Mouse (Mus musculus) ovary, postnatal 36 days (tissue): ENCODE results near the gene Tas2r118.

Experiments
- DNase-seq: peaks from one replicate; pipeline ENCODE4 v3.0.0; 2022; ENCODE audit warnings: low spot score, mixed read lengths

Gene Tas2r118

DNA sequence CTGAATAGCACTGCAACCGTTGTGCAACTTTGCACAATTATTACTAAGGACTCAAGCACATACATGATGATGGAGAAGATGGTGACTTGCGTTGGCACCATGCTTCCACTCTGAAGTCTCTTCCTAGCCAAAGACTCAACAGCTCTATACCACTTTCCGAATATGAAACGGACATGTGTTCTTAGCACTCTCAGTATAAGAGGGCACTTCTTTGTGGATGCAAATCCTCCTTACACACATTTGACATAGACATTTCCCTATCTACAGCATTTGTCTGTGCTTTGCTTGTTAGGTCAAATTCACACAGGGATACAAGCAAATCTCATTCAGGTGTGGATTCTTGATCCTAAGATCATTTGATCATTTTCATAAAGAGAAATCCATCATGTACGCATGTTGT lies at the start of gene Tas2r118:
Tas2r118 (minus strand) TSS at position 101 of the 400 bp plus-strand sequence.
- no peak for DNase-seq

DNA sequence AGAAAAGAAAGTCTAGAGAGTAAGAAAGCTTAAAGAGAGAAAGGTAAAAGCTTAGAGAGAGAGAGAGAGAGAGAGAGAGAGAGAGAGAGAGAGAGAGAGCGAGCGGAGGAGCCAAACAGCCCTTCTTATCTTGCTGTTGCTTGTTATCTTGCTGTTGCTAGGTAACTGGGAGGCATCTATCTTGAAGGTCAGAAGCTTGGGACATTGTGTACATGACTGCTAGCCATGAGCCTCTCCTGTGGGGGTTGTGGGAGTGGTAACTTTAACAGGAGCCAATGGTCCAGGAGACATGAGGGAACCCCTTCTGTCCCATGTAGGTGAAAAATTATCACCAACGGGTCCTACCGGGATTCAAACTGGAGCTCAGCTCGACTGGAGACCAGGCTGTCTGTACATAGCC lies 48.5 kb upstream of the Tas2r118 start:
- DNase-seq, result no peak

DNA sequence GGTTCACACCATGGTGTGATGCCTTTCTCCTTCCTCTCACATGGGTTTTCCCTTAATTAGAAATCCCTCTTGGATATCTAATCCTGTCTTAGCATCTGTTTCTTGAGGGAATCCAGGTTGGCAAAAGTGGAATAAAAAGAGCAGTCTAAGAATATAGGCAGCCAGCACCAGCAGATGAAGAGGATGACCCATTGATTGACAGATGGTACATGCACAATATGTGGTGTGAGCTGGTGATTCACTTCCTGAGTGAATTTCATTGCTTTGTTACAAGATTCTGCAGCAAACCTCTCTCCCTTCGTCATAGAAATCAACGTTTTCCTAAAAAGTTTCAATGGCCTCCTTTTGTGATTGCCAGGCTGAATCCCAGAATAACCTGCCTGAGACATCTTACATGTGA lies 23.4 kb upstream of the Tas2r118 start:
- no peak for DNase-seq

- no peak for DNase-seq
Observed at GRCm38 (mm10) chr6:23990687-23991387, 21.0 kb upstream of the Tas2r118 start.

GRCm38 (mm10) chr6:23986293-23986692 lies 16.4 kb upstream of the Tas2r118 start:
- DNase-seq, result no peak

DNA sequence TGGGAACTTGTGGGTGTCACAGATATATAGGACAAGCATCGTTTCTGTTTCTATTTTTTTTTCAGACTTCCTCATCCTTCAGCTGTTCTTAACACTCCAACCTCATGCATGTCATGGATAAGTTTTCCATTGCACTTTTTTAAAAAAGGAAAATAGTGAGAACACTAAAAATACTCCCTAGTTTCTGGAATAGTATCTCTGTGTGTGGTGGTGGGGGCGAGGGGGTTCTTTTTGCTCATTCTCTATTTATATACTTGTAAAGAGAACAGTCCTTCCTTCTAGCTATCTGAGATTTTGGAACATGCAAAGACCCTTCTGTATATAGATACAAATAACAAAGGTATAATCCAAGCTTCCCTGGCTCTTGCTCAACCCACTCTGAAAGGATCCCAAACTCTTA lies 2.9 kb downstream of the Tas2r118 start:
- no peak for DNase-seq

- no peak for DNase-seq
Observed at GRCm38 (mm10) chr6:23965925-23966324, 3.9 kb downstream of the Tas2r118 start.

- no peak for DNase-seq
Observed at GRCm38 (mm10) chr6:23963741-23964140, 6.1 kb downstream of the Tas2r118 start.

- DNase-seq, result no peak
Observed at GRCm38 (mm10) chr6:23940776-23941175, 29.1 kb downstream of the Tas2r118 start.

DNA sequence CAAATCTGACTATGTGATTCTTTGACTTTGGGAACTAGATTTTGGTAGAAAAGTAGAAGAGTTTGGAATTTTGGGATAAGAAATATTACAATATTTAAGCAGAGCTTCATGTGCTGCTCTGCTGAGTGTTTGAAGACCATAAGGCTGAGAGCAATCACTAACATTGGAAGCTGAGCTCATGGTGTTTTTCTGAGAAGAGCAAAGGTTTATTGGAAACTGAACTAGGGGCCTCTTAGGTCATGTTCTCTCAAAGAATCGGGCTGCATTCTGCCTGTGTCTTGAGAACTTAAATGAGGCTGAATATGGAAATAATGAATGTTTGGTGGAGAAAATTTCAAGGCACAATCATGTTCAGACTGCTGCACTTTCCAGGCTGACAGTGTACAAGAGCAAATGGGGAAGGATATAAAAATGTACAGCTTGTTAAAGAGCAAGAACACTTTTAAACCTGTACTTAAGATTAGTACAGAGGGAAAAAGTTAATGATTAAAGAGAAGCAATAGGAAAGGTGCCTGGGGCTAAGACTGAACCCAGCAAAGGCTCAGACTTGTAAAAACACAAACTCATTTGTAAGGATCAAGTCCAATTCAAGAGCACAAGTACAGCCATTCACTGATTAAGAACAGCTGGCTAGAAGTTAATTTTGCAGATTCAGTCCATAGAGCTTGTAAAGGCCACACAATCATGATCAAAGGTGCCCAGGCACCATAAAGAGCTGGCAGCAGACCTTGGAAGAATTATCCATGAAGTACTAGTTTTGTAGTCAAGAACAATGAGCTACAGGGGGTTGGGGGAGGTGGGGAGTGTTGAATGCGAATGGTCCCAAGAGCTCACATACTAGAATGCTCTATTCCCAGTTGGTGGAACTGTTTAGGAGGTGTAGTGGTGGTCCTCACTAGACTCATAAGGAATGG lies 31.0 kb downstream of the Tas2r118 start:
- no peak for DNase-seq

DNA sequence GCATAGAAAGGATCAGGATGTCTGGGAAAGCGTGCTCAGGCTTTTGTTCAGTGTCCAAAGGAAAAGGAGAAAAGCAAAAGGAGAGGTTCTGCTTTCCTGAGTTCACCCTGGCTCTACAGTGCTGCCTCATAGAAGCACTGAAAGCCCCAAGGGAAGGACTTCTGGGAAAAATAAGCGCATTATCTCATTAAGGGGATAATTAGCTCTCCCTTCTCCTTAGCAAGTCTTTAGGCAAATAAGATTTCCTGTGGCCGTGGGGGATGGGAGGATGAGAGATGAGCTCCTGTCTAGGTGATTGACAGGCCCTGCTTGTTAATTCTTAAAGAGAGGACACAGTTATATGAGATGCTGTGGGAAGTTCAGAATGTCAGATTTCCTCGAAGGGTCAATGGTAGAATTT lies 33.4 kb downstream of the Tas2r118 start:
- DNase-seq, result no peak

DNA sequence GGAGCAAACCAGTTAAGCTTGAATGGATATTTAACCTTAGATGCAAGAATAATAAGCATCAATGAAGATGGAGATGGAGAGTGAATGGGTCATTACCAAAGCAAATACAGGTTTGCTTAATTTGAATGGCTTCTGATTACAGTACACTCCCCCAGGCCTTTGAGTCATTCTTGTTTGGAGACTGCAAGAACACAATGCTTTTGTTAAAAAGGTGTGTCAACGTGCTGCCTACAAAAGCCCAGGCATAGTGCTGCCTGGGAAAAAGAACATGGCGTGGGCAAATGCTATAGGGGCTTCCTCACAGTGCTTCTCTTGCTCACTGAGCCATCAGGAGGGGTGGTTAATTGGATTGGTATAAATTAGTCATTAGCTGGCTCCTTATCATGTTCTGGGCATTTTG lies 46.1 kb downstream of the Tas2r118 start:
- no peak for DNase-seq
